Mouse (Mus musculus): Measurements from ENCODE around the gene Foxd4. TPM values are rescaled to one million over a fixed set of nuclear protein-coding genes. Genes with fewer than 3 reads are reported as not detected.
"Not testable (repeated sequence)": the region's sequence is repeated elsewhere in the genome, so short reads cannot be mapped to it uniquely, and the experiment has no call there.

Gene Foxd4
- total RNA-seq, 2 experiments from 2014 or later = not detected

DNA sequence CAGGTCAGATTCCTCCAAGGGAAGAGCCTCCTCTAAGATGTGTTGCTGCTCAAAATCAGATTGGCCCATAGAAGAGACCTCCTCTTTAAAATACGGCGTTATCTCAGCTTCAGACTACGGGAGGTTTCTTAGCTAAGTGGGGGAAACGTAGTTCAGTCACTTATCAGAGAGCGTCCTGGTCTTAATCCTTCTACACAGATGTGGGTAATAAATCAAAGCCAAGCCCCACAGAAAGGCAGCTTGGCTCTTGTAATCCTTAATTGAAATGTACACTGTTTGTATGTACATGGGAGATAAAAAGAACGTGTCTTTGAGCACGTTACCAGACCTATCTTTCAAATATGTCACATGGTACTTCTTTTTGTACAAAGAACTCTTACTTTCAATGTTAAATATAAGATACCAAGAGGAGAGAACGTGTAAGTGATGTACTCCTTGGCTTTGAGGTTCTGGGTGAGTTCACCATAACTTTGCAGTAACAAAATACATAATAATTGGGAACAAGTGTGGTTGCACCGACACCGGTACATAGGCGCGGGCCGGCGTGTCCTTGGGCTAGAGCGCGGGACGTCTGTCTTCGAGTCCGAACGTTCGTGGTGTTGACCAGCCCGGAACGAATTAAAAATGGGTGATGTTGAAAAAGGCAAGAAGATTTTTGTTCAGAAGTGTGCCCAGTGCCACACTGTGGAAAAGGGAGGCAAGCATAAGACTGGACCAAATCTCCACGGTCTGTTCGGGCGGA is 25.7 kb downstream of the Foxd4 start, which contains the start of gene Gm10053:
Gene Gm10053 (plus strand): TSS at position 558 of the 742 bp plus-strand sequence.
- not testable (repeated sequence) for DNase-seq (ENCODE audit: low spot score in 2 of 2)

- peak in 1 of 2 experiments; percentile 19 for DNase-seq (ENCODE audit: low spot score in 2 of 2)
Observed at GRCm38 (mm10) chr19:24873873-24874272, 27.1 kb downstream of the Foxd4 start.

GRCm38 (mm10) chr19:24871037-24871635 is 29.9 kb downstream of the Foxd4 start:
- peak; percentile 87 to 91 for DNase-seq (ENCODE audit: low spot score in 2 of 2)

- no peak for DNase-seq (ENCODE audit: low spot score in 2 of 2)
Observed at GRCm38 (mm10) chr19:24865436-24865835, 35.6 kb downstream of the Foxd4 start.

DNA sequence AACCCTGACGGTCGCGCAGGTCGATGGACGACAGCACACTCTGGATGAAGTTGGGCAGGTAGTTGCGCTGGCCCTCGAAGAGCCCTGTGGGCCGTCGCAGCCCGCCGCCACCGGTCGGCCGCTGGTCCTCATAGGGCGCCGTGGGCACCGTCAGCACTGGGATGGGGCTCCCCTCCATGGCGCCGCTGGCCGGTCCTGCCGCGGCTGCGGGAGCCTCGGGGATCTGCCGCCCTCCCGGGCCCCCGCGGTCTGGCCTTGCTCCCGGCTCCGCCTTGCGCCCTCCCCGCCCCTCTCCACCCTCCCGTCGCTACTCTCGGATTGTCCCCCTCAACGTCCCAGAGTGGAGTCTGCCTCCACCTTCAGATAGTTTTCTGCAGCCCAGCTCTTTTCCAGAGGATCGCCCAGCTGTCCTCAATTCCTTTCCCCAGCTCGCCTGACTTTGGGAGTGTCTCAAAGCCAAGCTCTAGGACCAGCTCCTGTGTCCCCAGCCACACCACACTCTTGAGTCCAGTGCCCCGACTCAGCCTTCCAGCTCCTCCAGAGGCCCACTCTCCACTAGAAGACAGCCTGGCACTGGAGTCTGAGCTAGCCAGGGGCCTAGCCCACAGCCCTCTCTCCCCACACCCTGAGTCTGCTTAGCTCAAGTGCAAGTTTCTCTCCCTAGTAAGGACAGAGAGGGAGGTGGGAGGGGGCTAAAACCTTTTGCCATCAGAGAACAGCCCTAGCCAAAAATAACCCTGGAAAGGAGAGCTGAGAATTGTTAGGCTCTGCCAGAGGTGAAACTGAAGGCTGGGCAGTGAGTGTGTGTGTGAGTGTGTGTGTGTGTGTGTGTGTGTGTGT is 39.2 kb downstream of the Foxd4 start, which contains the start of gene Pgm5:
Gene Pgm5 (minus strand): TSS at position 244 of the 840 bp plus-strand sequence.
- no peak for DNase-seq (ENCODE audit: low spot score in 2 of 2)

DNA sequence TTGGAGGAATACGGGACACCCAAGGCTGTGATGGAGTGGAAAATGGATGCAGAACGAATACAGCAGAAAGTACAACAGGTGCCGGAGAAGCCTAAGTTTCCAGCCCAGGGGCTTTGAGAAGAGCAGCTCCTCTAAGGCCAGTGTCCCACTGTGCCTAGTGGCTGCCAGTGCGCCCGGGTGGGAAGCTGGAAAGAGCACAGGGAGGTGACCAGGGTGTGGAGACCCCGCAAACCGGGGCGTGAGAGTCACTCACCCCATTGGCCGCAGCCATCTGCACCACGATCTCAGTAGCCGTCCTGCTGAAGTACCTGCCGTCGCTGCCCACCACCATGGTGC is 39.8 kb downstream of the Foxd4 start:
- no peak for DNase-seq (ENCODE audit: low spot score in 2 of 2)

DNA sequence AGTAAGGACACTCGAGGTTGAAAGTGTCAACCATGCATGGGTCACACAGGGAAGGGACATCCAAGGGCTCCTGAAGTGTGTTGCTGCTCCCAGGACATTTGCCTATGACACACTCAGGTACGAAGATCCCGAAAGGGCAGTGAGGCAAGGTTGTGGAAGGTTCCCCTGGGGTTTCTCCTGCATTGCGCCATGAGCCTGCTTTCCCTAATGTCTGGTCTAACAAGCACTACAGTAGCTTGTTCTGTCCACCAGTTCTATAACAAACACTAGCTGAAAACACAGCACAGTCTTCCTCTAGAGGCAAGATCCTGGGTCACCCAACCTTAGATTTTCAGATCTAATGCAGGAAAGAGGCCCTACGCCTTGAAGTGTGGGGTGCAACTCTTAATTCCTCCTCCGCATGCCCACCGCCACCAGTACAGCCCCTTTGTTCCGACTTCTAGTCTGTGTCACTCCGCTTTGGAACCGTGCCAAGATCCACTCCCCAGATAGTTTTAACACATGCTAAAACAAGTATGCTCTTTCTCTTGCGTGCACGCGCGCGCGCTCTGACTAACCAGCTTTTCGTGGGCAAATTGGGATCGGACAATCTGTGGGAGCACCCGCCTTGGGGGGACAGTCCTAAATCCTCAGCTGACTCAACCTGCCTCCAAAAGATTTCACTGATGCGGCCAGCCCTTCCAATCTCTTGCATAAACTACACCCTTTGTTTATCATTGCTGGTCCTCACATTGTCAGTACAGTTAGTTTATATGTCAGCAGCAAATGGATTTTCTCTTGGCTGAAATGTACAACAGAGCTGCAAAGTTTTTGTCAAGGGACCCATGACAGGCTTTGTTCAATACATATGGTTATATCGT is 49.3 kb downstream of the Foxd4 start:
- peak; percentile 39 to 52 for DNase-seq (ENCODE audit: low spot score in 2 of 2)

Small RNA genes within 50 kb of the gene (microRNA-seq; reads per million reads assigned to microRNA genes)
- gene Mir3084-1 = 0 reads per million in 2 experiments

Other genes starting within 250 kb of the Foxd4 start
- gene Tmem252, start 227.2 kb downstream of the Foxd4 start, total RNA-seq (2021) = under 1 TPM; 0.53 to 0.83 TPM
- gene Pgm5, start 39.3 kb downstream of the Foxd4 start, total RNA-seq (2021) = 1 to 10 TPM; 3.4 to 3.5 TPM
- 100 to 1,000 TPM; 215 to 218 TPM for gene Gm10053, start 25.5 kb downstream of the Foxd4 start, total RNA-seq (2021)
- gene Cbwd1, start 60.4 kb upstream of the Foxd4 start, total RNA-seq (2021) = 10 to 100 TPM; 12.0 to 14.2 TPM
- 1 to 10 TPM; 2.5 to 4.2 TPM for gene Dock8, start 98.3 kb upstream of the Foxd4 start, total RNA-seq (2021)